Mouse (Mus musculus) MEL (cell line): ENCODE measurements around the gene Nrxn3. TPM values are rescaled to one million over a fixed set of nuclear protein-coding genes. Genes with fewer than 3 reads are reported as not detected.

ENCODE experiments used
- DNase-seq: peaks from one replicate; pipeline ENCODE4 v3.0.0; 2011; ENCODE audit warnings: low read depth, low spot score
- H3K27ac ChIP-seq: 2 replicates; pipeline ENCODE4 v1.5.1; 2012; ENCODE audit warnings: low read depth, mild to moderate bottlenecking, control low read depth, low read length, moderate library complexity; ENCODE audit not compliant: control insufficient read depth
- H3K27me3 ChIP-seq, 2 experiments: fragments of 150-350 bp in 1 of 2; sonication (generic) in 1 of 2; 2 replicates each; pipeline ENCODE4 v1.6.1; 2012; ENCODE audit warnings: low read length in 2 of 2, mild to moderate bottlenecking in 2 of 2, improper control_type of control experiment in 1 of 2, moderate library complexity in 1 of 2; ENCODE audit not compliant: insufficient read depth in 2 of 2, control insufficient read depth in 1 of 2
- H3K36me3 ChIP-seq, 2 experiments: 2 replicates each; pipeline ENCODE4 v1.6.1; 2012 to 2014; ENCODE audit warnings: low read length in 2 of 2, improper control_type of control experiment in 1 of 2, inconsistent platforms in 1 of 2, mild to moderate bottlenecking in 1 of 2; ENCODE audit not compliant: insufficient read depth in 2 of 2, control insufficient read depth in 1 of 2
- H3K4me1 ChIP-seq, 2 experiments: fragments of 150-350 bp in 1 of 2; sonication (generic) in 1 of 2; 2 replicates each; pipeline ENCODE4 v1.6.1; 2012; ENCODE audit warnings: low read length in 2 of 2, improper control_type of control experiment in 1 of 2, mild to moderate bottlenecking in 1 of 2; ENCODE audit not compliant: insufficient read depth in 2 of 2, control insufficient read depth in 1 of 2
- H3K4me3 ChIP-seq, 2 experiments: fragments of 150-350 bp in 1 of 2; sonication (generic) in 1 of 2; 2 replicates each; pipeline ENCODE4 v1.5.1; 2012; ENCODE audit warnings: low read depth in 2 of 2, low read length in 2 of 2, mild to moderate bottlenecking in 2 of 2, moderate library complexity in 2 of 2, control low read depth in 1 of 2, improper control_type of control experiment in 1 of 2; ENCODE audit not compliant: control insufficient read depth in 1 of 2, insufficient read depth in 1 of 2
- H3K79me2 ChIP-seq: 2 replicates; pipeline ENCODE4 v1.6.1; 2012; ENCODE audit warnings: mild to moderate bottlenecking, low read length, moderate library complexity; ENCODE audit not compliant: control insufficient read depth, poor library complexity, insufficient read depth
- H3K9ac ChIP-seq: 2 replicates; pipeline ENCODE4 v1.6.1; 2012; ENCODE audit warnings: low read depth, mild to moderate bottlenecking, control low read depth, low read length, moderate library complexity; ENCODE audit not compliant: control insufficient read depth, poor library complexity, severe bottlenecking
- H3K9me3 ChIP-seq: fragments of 150-350 bp; sonication (generic); replicated peaks from 2 replicates; pipeline ENCODE4 v1.6.1; 2012; ENCODE audit warnings: mild to moderate bottlenecking, low read length, improper control_type of control experiment, moderate library complexity; ENCODE audit not compliant: insufficient read depth
- BHLHE40 ChIP-seq: IDR thresholded peaks from 2 replicates; pipeline ENCODE4 v1.6.1; 2012; ENCODE audit warnings: low read depth, mild to moderate bottlenecking, inconsistent platforms, low read length, improper control_type of control experiment, borderline replicate concordance
- CHD1 ChIP-seq: IDR thresholded peaks from 2 replicates; pipeline ENCODE4 v1.6.1; 2012; ENCODE audit warnings: low read depth, mild to moderate bottlenecking, inconsistent platforms, low read length, improper control_type of control experiment
- CHD2 ChIP-seq: IDR thresholded peaks from 2 replicates; pipeline ENCODE4 v1.6.1; 2011; ENCODE audit warnings: low read length, improper control_type of control experiment
- CTCF ChIP-seq, 3 experiments: IDR thresholded peaks in 2 of 3; conservative IDR thresholded peaks in 1 of 3; 2 replicates each; pipeline ENCODE4 v1.5.1; 2011 to 2012; ENCODE audit warnings: low read length in 3 of 3, low read depth in 2 of 3, mild to moderate bottlenecking in 2 of 3, improper control_type of control experiment in 1 of 3, inconsistent platforms in 1 of 3, mixed read lengths in 1 of 3, moderate library complexity in 1 of 3; ENCODE audit not compliant: control insufficient read depth in 1 of 3, insufficient read depth in 1 of 3, poor library complexity in 1 of 3, severe bottlenecking in 1 of 3
- ETS1 ChIP-seq: IDR thresholded peaks from 2 replicates; pipeline ENCODE4 v1.6.1; 2012; ENCODE audit warnings: low read depth, mild to moderate bottlenecking, inconsistent platforms, low read length, improper control_type of control experiment, moderate library complexity
- GABPA ChIP-seq: IDR thresholded peaks from 2 replicates; pipeline ENCODE4 v1.6.1; 2012; ENCODE audit warnings: low read depth, mild to moderate bottlenecking, inconsistent platforms, low read length, improper control_type of control experiment, moderate library complexity
- GATA1 ChIP-seq: IDR thresholded peaks from 2 replicates; pipeline ENCODE4 v1.6.1; 2011; ENCODE audit warnings: low read depth, low read length, improper control_type of control experiment
- KAT2A ChIP-seq: conservative IDR thresholded peaks from 2 replicates; pipeline ENCODE4 v1.6.1; 2012; ENCODE audit warnings: low read depth, low read length, improper control_type of control experiment, inconsistent platforms
- MAFK ChIP-seq: IDR thresholded peaks from 2 replicates; pipeline ENCODE4 v1.6.1; 2011; ENCODE audit warnings: low read depth, mild to moderate bottlenecking, low read length, improper control_type of control experiment, borderline replicate concordance
- MAX ChIP-seq: IDR thresholded peaks from 2 replicates; pipeline ENCODE4 v1.6.1; 2011; ENCODE audit warnings: low read length, improper control_type of control experiment
- MEF2A ChIP-seq: IDR thresholded peaks from 2 replicates; pipeline ENCODE4 v1.6.1; 2014; ENCODE audit warnings: low read depth, mild to moderate bottlenecking, inconsistent platforms, low read length, improper control_type of control experiment; ENCODE audit not compliant: poor library complexity, insufficient replicate concordance, severe bottlenecking; ENCODE audit errors: extremely low read depth
- NELFE ChIP-seq: IDR thresholded peaks from 2 replicates; pipeline ENCODE4 v1.6.1; 2011; ENCODE audit warnings: low read depth, low read length, improper control_type of control experiment
- POLR2A ChIP-seq, 2 experiments: IDR thresholded peaks; 2 replicates each; pipeline ENCODE4 v1.6.1; 2011 to 2012; ENCODE audit warnings: low read length in 2 of 2, mild to moderate bottlenecking in 2 of 2, control low read depth in 1 of 2, improper control_type of control experiment in 1 of 2, low read depth in 1 of 2, moderate library complexity in 1 of 2; ENCODE audit not compliant: control insufficient read depth in 1 of 2, insufficient read depth in 1 of 2, poor library complexity in 1 of 2
- POLR2AphosphoS2 ChIP-seq: IDR thresholded peaks from 2 replicates; pipeline ENCODE4 v1.6.1; 2011; ENCODE audit warnings: low read length, improper control_type of control experiment
- POLR2AphosphoS5 ChIP-seq: IDR thresholded peaks from 2 replicates; pipeline ENCODE4 v1.6.1; 2012; ENCODE audit warnings: low read depth, borderline replicate concordance, mild to moderate bottlenecking, inconsistent platforms, low read length, moderate library complexity, mixed read lengths
- RAD21 ChIP-seq: IDR thresholded peaks from 2 replicates; pipeline ENCODE4 v1.6.1; 2011; ENCODE audit warnings: mild to moderate bottlenecking, low read depth, low read length, improper control_type of control experiment
- RCOR1 ChIP-seq: IDR thresholded peaks from 2 replicates; pipeline ENCODE4 v1.6.1; 2012; ENCODE audit warnings: low read depth, mild to moderate bottlenecking, inconsistent platforms, low read length, improper control_type of control experiment
- SIN3A ChIP-seq: IDR thresholded peaks from 2 replicates; pipeline ENCODE4 v1.6.1; 2012; ENCODE audit warnings: low read length, improper control_type of control experiment, inconsistent platforms
- SMC3 ChIP-seq: IDR thresholded peaks from 2 replicates; pipeline ENCODE4 v1.6.1; 2011; ENCODE audit warnings: low read depth, low read length, improper control_type of control experiment
- TAL1 ChIP-seq: IDR thresholded peaks from 2 replicates; pipeline ENCODE4 v1.6.1; 2012; ENCODE audit warnings: mild to moderate bottlenecking, inconsistent platforms, low read length, moderate library complexity, mixed read lengths
- TBP ChIP-seq: IDR thresholded peaks from 2 replicates; pipeline ENCODE4 v1.8.0; 2011; ENCODE audit warnings: low read depth, low read length, improper control_type of control experiment
- TCF12 ChIP-seq: IDR thresholded peaks from 2 replicates; pipeline ENCODE4 v1.6.1; 2014; ENCODE audit warnings: low read depth, mild to moderate bottlenecking, inconsistent platforms, low read length, improper control_type of control experiment, moderate library complexity
- UBTF ChIP-seq: IDR thresholded peaks from 2 replicates; pipeline ENCODE4 v1.6.1; 2012; ENCODE audit warnings: low read depth, mild to moderate bottlenecking, inconsistent platforms, low read length, improper control_type of control experiment, moderate library complexity, borderline replicate concordance; ENCODE audit not compliant: insufficient read depth
- USF2 ChIP-seq, 2 experiments: IDR thresholded peaks; 2 replicates each; pipeline ENCODE4 v1.6.1; 2011 to 2012; ENCODE audit warnings: improper control_type of control experiment in 2 of 2, low read length in 2 of 2, borderline replicate concordance in 1 of 2, inconsistent platforms in 1 of 2, low read depth in 1 of 2, mild to moderate bottlenecking in 1 of 2; ENCODE audit not compliant: insufficient read depth in 1 of 2
- ZKSCAN1 ChIP-seq: IDR thresholded peaks from 2 replicates; pipeline ENCODE4 v1.6.1; 2012; ENCODE audit warnings: low read depth, mild to moderate bottlenecking, inconsistent platforms, low read length, improper control_type of control experiment, moderate library complexity
- ZNF384 ChIP-seq: IDR thresholded peaks from 2 replicates; pipeline ENCODE4 v1.6.1; 2012; ENCODE audit warnings: low read depth, mild to moderate bottlenecking, inconsistent platforms, low read length, improper control_type of control experiment
- polyA plus RNA-seq, 2 experiments: library from polyadenylated mRNA; stranded (reverse) in 1 of 2; unstranded in 1 of 2; fragments of >175 nt in 1 of 2; fragments of >200 nt in 1 of 2; gene quantifications; 2 replicates each; pipeline versions ENCODE4 v1.2.1 to v1.2.4; 2012; ENCODE audit warnings: low replicate concordance in 2 of 2, low read depth in 1 of 2; ENCODE audit not compliant: insufficient read length in 2 of 2, insufficient read depth in 1 of 2, missing spikeins in 1 of 2
- total RNA-seq: library from RNA; depleted of rRNA; stranded (reverse); fragments of 300-350 nt; gene quantifications from 2 replicates; pipeline ENCODE4 v1.2.3, GENCODE M21; 2012

The Nrxn3 gene
- total and polyA plus RNA-seq, 3 experiments, result not detected

DNA sequence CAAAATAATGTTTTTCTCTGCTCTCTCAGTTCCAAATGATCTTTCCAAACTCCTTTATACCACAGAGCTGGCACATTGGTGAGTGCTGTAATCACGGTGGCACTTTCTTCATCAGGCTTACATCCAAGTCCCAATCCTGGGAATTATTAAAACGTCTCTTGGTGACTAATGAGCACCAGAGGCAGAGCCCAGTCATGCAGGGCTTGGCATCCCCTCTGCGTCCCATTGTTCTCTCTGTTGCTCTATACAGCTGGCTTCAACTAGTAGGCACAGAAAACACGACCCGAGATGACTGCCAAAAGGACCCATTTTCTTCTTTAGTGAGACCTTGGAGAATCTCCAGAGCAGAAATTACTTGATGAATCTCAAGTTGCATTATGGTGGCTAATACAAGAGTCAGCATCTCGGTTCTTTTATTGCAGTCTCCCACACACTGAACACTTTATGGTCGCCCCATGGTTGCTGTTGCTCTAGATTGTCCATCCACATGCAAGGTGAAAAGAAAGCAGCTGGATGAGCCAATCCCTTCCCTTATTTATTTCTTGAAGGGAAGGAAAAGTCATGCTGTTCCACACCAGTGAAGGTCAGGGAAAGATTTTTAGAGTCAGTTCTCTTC, 1552.1 kb downstream of the Nrxn3 start:
- Histone ChIP-seq H3K79me2 (no peaks in the 10 kb centered on the region), H3K36me3 (no peaks in the 10 kb centered on the region), H3K4me3 (no peak overlapping the region), H3K9me3 (no peaks in the 10 kb centered on the region), H3K4me1 (no peaks in the 10 kb centered on the region), H3K9ac (no peak overlapping the region), H3K27me3 (no peaks in the 10 kb centered on the region), H3K27ac (no peak overlapping the region)
- TF ChIP-seq SIN3A (no peak), CTCF (IDR thresholded peaks at IDR 0.05 in 2 of 3, conservative IDR thresholded peaks at IDR 0.05 in 1 of 3; ENCODE audit: control insufficient read depth in 1 of 3, insufficient read depth in 1 of 3, low read depth in 2 of 3, low read length in 3 of 3, poor library complexity in 1 of 3, severe bottlenecking in 1 of 3) (no peak), TAL1 (no peak), USF2 (IDR thresholded peaks at IDR 0.05; ENCODE audit: borderline replicate concordance in 1 of 2, insufficient read depth in 1 of 2, low read depth in 1 of 2, low read length in 2 of 2) (no peak), GATA1 (no peak), MAFK (no peak), ZKSCAN1 (no peak), UBTF (no peak), MAX (no peak), RCOR1 (no peak), TCF12 (no peak), TBP (no peak), ZNF384 (no peak), POLR2A (IDR thresholded peaks at IDR 0.05; ENCODE audit: control insufficient read depth in 1 of 2, insufficient read depth in 1 of 2, low read depth in 1 of 2, low read length in 2 of 2, poor library complexity in 1 of 2) (no peak), POLR2AphosphoS5 (no peak), BHLHE40 (no peak), RAD21 (no peak), ETS1 (no peak)
- DNase-seq, result no peak

DNA sequence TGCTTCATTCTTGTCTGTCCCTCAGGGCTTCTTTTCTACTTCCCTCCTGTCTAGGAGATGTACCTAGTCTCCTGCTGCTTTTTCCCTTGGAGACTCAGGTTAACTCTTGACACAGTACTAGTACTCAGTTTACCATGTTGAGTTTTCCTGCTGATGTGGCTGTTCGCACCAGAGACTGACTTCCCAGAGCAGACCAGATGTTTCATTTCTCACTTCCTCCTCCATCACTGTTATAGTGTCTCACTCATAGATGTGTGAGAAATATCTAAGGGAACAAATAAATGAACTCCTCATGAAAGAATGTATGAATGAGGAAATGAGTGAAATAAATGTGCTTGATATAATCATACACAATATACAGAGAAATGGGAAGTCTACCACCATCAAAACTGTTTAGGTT, 1558.6 kb downstream of the Nrxn3 start:
- Histone ChIP-seq H3K4me1 (no peaks in the 10 kb centered on the region), H3K27ac (no peak overlapping the region), H3K4me3 (no peak overlapping the region), H3K79me2 (no peaks in the 10 kb centered on the region), H3K27me3 (no peaks in the 10 kb centered on the region), H3K9me3 (no peaks in the 10 kb centered on the region), H3K9ac (no peak overlapping the region), H3K36me3 (no peaks in the 10 kb centered on the region)
- no peak for DNase-seq
- TF ChIP-seq POLR2AphosphoS2, result no peak
- no peak for TF ChIP-seq SMC3
- TF ChIP-seq CTCF (IDR thresholded peaks at IDR 0.05 in 2 of 3, conservative IDR thresholded peaks at IDR 0.05 in 1 of 3; ENCODE audit: control insufficient read depth in 1 of 3, insufficient read depth in 1 of 3, low read depth in 2 of 3, low read length in 3 of 3, poor library complexity in 1 of 3, severe bottlenecking in 1 of 3), result no peak
- TF ChIP-seq CHD1, result no peak
- TF ChIP-seq KAT2A, result no peak
- no peak for TF ChIP-seq NELFE
- no peak for TF ChIP-seq MEF2A
- no peak for TF ChIP-seq GABPA
- TF ChIP-seq CHD2, result no peak
- no peak for TF ChIP-seq MAX
